Mouse (Mus musculus): Measurements from ENCODE around the gene Pde4d.
A peak's percentile ranks its signal among the peaks of the same experiment; 100 is the strongest.

Pde4d gene

GRCm38 (mm10) chr13:109819071-109819470, 1369.3 kb downstream of the Pde4d start:
- DNase-seq (ENCODE audit: low spot score in 2 of 2): no peak

- no peak for DNase-seq (ENCODE audit: low spot score in 2 of 2)
These were observed 1370.4 kb downstream of the Pde4d start for GRCm38 (mm10) chr13:109820141-109820540.

GRCm38 (mm10) chr13:109820866-109821265, 1371.1 kb downstream of the Pde4d start:
- DNase-seq (ENCODE audit: low spot score in 2 of 2): no peak

GRCm38 (mm10) chr13:109821725-109822412, 1372.1 kb downstream of the Pde4d start:
- no peak for DNase-seq (ENCODE audit: low spot score in 2 of 2)

- DNase-seq (ENCODE audit: low spot score in 2 of 2): peak; percentile 90 to 91
These were observed 1372.9 kb downstream of the Pde4d start for GRCm38 (mm10) chr13:109822413-109823298.

- peak in 1 of 2 experiments; percentile 20 for DNase-seq (ENCODE audit: low spot score in 2 of 2)
These were observed 1373.7 kb downstream of the Pde4d start for GRCm38 (mm10) chr13:109823307-109824031.

GRCm38 (mm10) chr13:109825891-109826290, 1376.1 kb downstream of the Pde4d start:
- no peak for DNase-seq (ENCODE audit: low spot score in 2 of 2)

- no peak for DNase-seq (ENCODE audit: low spot score in 2 of 2)
These were observed 1377.6 kb downstream of the Pde4d start for GRCm38 (mm10) chr13:109827341-109827740.

GRCm38 (mm10) chr13:109827909-109828308, 1378.2 kb downstream of the Pde4d start:
- no peak for DNase-seq (ENCODE audit: low spot score in 2 of 2)

GRCm38 (mm10) chr13:109829444-109829843, 1379.7 kb downstream of the Pde4d start:
- no peak for DNase-seq (ENCODE audit: low spot score in 2 of 2)

GRCm38 (mm10) chr13:109834935-109835334, 1385.2 kb downstream of the Pde4d start:
- DNase-seq (ENCODE audit: low spot score in 2 of 2): no peak

- DNase-seq (ENCODE audit: low spot score in 2 of 2): no peak
These were observed 1387.7 kb downstream of the Pde4d start for GRCm38 (mm10) chr13:109837453-109837852.

GRCm38 (mm10) chr13:109837921-109838320, 1388.2 kb downstream of the Pde4d start:
- no peak for DNase-seq (ENCODE audit: low spot score in 2 of 2)

- DNase-seq (ENCODE audit: low spot score in 2 of 2): no peak
These were observed 1390.5 kb downstream of the Pde4d start for GRCm38 (mm10) chr13:109840251-109840650.

- no peak for DNase-seq (ENCODE audit: low spot score in 2 of 2)
These were observed 1391.5 kb downstream of the Pde4d start for GRCm38 (mm10) chr13:109841140-109841822.

- no peak for DNase-seq (ENCODE audit: low spot score in 2 of 2)
These were observed 1393.2 kb downstream of the Pde4d start for GRCm38 (mm10) chr13:109842982-109843381.

GRCm38 (mm10) chr13:109844828-109845227, 1395.1 kb downstream of the Pde4d start:
- no peak for DNase-seq (ENCODE audit: low spot score in 2 of 2)

GRCm38 (mm10) chr13:109863826-109864225, 1414.1 kb downstream of the Pde4d start:
- no peak for DNase-seq (ENCODE audit: low spot score in 2 of 2)

GRCm38 (mm10) chr13:109864311-109864710, 1414.6 kb downstream of the Pde4d start:
- no peak for DNase-seq (ENCODE audit: low spot score in 2 of 2)

GRCm38 (mm10) chr13:109880392-109880791, 1430.6 kb downstream of the Pde4d start:
- no peak for DNase-seq (ENCODE audit: low spot score in 2 of 2)

- no peak for DNase-seq (ENCODE audit: low spot score in 2 of 2)
These were observed 1431.6 kb downstream of the Pde4d start for GRCm38 (mm10) chr13:109881161-109881857.

Measured in frontal cortex, postnatal 10 days (tissue).